Mouse (Mus musculus) stomach, postnatal 0 days (tissue): ENCODE data around the gene Rprd1b. TPM values are rescaled to one million over a fixed set of nuclear protein-coding genes. Genes with fewer than 3 reads are reported as not detected.

Experiments
- ATAC-seq: fragments of 200-750 bp; cut with Nextera tagmentation; 2 replicates; pipeline ENCODE4 v1.8.0; 2017; ENCODE audit not compliant: low FRiP score, low TSS enrichment
- DNase-seq: peaks from one replicate; pipeline ENCODE4 v3.0.0-alpha.2; 2016; ENCODE audit warnings: low spot score
- H3K27ac ChIP-seq: fragments of 300-500 bp; sonication (generic); replicated peaks from 2 replicates; pipeline ENCODE4 v1.5.1; 2014; ENCODE audit warnings: mild to moderate bottlenecking, control low read depth
- H3K27me3 ChIP-seq: fragments of 300-500 bp; sonication (generic); 2 replicates; pipeline ENCODE4 v1.6.1; 2014; ENCODE audit warnings: low read length; ENCODE audit not compliant: control insufficient read depth, insufficient read depth
- H3K36me3 ChIP-seq: fragments of 300-500 bp; sonication (generic); 2 replicates; pipeline ENCODE4 v1.6.1; 2014; ENCODE audit warnings: low read length, mixed read lengths; ENCODE audit not compliant: control insufficient read depth, insufficient read depth
- H3K4me1 ChIP-seq: fragments of 300-500 bp; sonication (generic); replicated peaks from 2 replicates; pipeline ENCODE4 v1.6.1; 2014; ENCODE audit warnings: antibody characterized with exemption; ENCODE audit not compliant: control insufficient read depth, insufficient read depth
- H3K4me2 ChIP-seq: fragments of 300-500 bp; sonication (generic); replicated peaks from 2 replicates; pipeline ENCODE4 v1.6.1; 2014; ENCODE audit warnings: low read depth, mild to moderate bottlenecking, control low read depth, moderate library complexity
- H3K4me3 ChIP-seq: fragments of 300-500 bp; sonication (generic); 2 replicates; pipeline ENCODE4 v1.5.1; 2014; ENCODE audit warnings: low read depth, low read length, control low read depth
- H3K9ac ChIP-seq: fragments of 300-500 bp; sonication (generic); 2 replicates; pipeline ENCODE4 v1.6.1; 2014; ENCODE audit warnings: mild to moderate bottlenecking, low read length, control low read depth, mixed read lengths
- H3K9me3 ChIP-seq: fragments of 300-500 bp; sonication (generic); 2 replicates; pipeline ENCODE4 v1.6.1; 2016; ENCODE audit warnings: low read length; ENCODE audit not compliant: control insufficient read depth
- CTCF ChIP-seq: IDR thresholded peaks from 2 replicates; pipeline ENCODE4 v1.5.1; 2016; ENCODE audit warnings: antibody characterized with exemption, low read depth, mild to moderate bottlenecking, moderate library complexity
- EP300 ChIP-seq: optimal IDR thresholded peaks from 2 replicates; pipeline ENCODE3; 2016; ENCODE audit warnings: antibody characterized with exemption
- WGBS: fragments of 180-500 bp; shearing (Covaris S2); extraction: QIAGEN DNeasy Blood & Tissue Kit; methylation state at CpG from one replicate; pipeline ENCODE4 v1.1.7; 2014; 5-methylcytosine and 5-hydroxymethylcytosine counted together
- polyA plus RNA-seq: library from polyadenylated mRNA; unstranded; fragments of >200 nt; fragmentation: Nextera tagmentation; extraction: Ambion mirVana; gene quantifications from 2 replicates; pipeline ENCODE4 v1.2.1, GENCODE M21; 2015

Gene Rprd1b
- polyA plus RNA-seq, 1 experiment from 2014 or later, result 20.3 TPM

DNA sequence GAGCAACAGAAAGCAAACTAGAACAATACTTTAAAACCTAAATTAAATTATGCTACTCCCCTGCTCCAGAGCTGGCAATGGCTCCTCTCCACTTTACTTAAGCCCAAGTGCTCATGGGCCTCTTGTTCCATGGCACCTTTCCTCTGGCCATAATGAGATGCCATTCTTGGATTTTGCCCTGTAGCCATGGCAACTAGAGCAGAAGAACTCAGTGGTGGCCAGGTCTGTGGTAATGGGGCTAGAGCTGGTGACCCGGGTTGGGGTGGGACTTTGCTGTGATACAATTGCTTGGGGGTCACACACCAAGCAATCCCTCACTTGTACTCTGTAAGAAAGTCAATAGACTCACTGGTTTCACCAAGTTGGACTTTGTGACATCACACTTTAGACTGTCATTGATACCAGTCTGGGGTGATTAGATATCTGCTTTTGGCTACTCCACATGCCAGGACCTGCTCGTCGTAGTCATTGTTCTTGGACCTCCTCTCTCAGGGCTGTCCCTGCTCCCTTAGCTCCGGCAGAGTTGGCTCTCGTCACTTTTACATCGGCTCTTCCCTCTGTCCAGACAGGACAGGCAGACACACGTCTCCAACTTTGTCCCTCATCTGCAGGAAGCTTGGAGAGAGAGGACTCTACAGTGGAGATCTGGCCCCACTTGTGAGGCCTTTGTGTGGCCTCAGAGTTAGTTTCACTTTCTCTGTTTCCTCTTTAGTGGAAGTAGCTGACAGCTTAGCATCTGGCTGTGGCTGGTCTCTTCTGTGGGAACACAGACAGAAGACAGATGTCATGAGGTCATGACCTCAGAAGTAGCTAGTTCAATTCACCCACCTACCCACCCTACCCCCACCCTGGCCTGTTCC is 131.3 kb downstream of the Rprd1b start:
- 0 out of 2 replicates have a peak overlapping the region, but pooled peaks have one; percentile 29 for H3K4me2 ChIP-seq
- no peaks in the 10 kb centered on the region for H3K27me3 ChIP-seq
- no peak overlapping the region for H3K4me3 ChIP-seq
- H3K27ac ChIP-seq, result peak overlapping the region; percentile 78
- H3K9me3 ChIP-seq, result no peaks in the 10 kb centered on the region
- H3K36me3 ChIP-seq, result no peaks in the 10 kb centered on the region
- DNase-seq (no peak), ATAC-seq (peak; percentile 63; the same call in 1 of the 2 replicates)
- TF ChIP-seq CTCF (no peak), EP300 (no peak)
- WGBS, result 34% methylated on average over 7 of the region's 7 CpGs
- no peak overlapping the region for H3K9ac ChIP-seq
- no peaks in the 10 kb centered on the region for H3K4me1 ChIP-seq

DNA sequence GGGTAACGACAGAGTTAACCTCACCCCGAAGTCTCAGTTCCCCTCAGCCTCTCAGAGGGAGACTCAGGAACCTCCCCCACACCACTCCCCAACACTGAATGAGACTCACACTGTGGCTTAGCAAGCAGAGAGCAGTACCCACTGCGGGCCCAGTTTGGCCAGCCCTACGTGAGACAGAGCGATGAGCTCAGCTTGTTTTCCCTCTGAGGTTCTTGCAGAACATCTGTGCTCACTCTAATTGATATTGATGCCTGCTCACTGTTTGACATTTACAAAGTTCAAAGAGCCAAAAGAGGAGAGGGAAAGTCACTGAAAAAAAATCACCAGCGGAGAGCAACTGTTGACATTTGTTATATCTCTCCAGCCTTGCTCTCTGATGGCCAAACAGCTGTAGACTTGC is 133.5 kb downstream of the Rprd1b start:
- Histone ChIP-seq H3K4me1 (no peaks in the 10 kb centered on the region), H3K4me3 (no peak overlapping the region), H3K4me2 (no peak overlapping the region), H3K27ac (no peak overlapping the region; the same call in 1 of the 2 replicates), H3K36me3 (no peaks in the 10 kb centered on the region), H3K9me3 (no peaks in the 10 kb centered on the region), H3K9ac (no peak overlapping the region), H3K27me3 (no peaks in the 10 kb centered on the region)
- TF ChIP-seq EP300, result no peak
- TF ChIP-seq CTCF, result no peak
- no peak for DNase-seq
- peak; percentile 41; the same call in 1 of the 2 replicates for ATAC-seq
- 55% methylated on average over 6 of the region's 6 CpGs for WGBS

DNA sequence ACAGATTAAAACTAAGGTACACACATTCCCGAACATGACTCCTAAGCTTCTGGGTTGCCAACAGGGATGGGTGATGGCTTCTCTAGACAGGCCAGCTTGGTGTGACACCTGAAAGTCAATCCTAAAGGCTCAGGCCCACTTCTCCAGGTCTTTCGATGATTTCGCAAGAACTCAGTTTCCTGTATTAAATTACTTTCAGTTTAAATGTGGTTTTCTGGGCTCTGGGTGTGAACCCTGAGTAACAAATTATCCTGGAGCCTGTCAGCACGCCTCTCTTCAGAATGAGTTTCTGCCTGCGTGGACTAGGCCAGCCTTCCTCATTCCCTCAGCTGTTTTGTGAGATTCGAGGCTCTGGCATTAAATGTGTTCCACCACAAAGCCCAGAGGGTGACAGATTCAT is 134.7 kb downstream of the Rprd1b start:
- H3K4me2 ChIP-seq, result no peak overlapping the region
- no peak for ATAC-seq
- H3K27me3 ChIP-seq, result no peaks in the 10 kb centered on the region
- H3K36me3 ChIP-seq, result no peaks in the 10 kb centered on the region
- no peaks in the 10 kb centered on the region; the same call in 1 of the 2 replicates for H3K4me1 ChIP-seq
- 55% methylated on average over 6 of the region's 6 CpGs for WGBS
- no peak overlapping the region for H3K9ac ChIP-seq
- DNase-seq, result no peak
- no peaks in the 10 kb centered on the region for H3K9me3 ChIP-seq
- no peak overlapping the region for H3K4me3 ChIP-seq
- H3K27ac ChIP-seq, result no peak overlapping the region
- TF ChIP-seq EP300, result no peak
- TF ChIP-seq CTCF, result no peak

DNA sequence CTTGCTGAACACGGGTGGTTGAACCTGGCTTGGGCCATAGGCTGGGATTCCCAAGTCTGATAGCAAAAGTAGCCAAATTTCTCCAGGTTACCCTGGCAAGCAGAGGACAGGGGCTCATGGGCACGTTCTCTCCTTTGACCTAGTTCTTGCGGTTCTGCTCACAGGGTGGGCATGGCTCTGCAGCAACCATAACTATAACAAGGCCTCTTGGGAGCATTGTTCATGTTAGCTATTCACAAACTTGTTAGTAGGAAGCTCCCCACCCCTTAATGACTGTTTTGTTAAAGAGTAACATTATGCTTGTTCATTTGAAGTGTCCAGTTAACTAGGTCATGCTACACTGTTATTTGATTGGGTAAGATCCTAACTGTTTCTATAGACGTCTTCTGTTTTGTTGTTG is 137.5 kb downstream of the Rprd1b start:
- no peak overlapping the region for H3K9ac ChIP-seq
- no peak for ATAC-seq
- H3K27ac ChIP-seq, result no peak overlapping the region
- no peaks in the 10 kb centered on the region for H3K9me3 ChIP-seq
- H3K4me3 ChIP-seq, result no peak overlapping the region
- TF ChIP-seq EP300, result no peak
- no peak for TF ChIP-seq CTCF
- H3K27me3 ChIP-seq, result no peaks in the 10 kb centered on the region
- no peak overlapping the region for H3K4me2 ChIP-seq
- 86% methylated on average over 4 of the region's 4 CpGs for WGBS
- no peaks in the 10 kb centered on the region for H3K36me3 ChIP-seq
- no peaks in the 10 kb centered on the region; the same call in 1 of the 2 replicates for H3K4me1 ChIP-seq
- DNase-seq, result no peak

DNA sequence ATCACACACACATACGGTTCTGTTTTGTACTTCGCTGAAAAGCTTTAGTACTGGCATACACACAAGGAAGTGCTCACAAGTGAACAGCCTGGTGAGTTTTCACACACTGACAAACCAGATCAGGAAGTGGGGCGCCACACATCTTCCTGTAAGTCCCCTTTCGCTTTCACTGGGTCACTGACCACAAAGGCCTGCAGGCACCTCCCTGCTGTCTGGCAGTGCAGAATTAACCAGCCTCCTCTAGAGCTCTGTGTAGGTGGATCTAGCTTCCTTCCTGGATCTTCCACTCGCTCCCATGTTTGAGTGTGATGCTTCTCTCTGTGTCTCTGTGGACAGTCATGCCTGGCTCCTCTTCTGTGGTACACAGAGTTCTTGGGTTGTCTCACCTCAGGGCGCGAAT is 138.3 kb downstream of the Rprd1b start:
- Histone ChIP-seq H3K4me3 (no peak overlapping the region), H3K4me2 (no peak overlapping the region), H3K4me1 (no peaks in the 10 kb centered on the region; the same call in 1 of the 2 replicates), H3K27ac (no peak overlapping the region), H3K27me3 (no peaks in the 10 kb centered on the region), H3K9ac (no peak overlapping the region), H3K9me3 (no peaks in the 10 kb centered on the region), H3K36me3 (no peaks in the 10 kb centered on the region)
- TF ChIP-seq CTCF (no peak), EP300 (no peak)
- DNase-seq (peak; percentile 51), ATAC-seq (peak; percentile 73)
- WGBS, result 78% methylated on average over 7 of the region's 7 CpGs
